Mouse (Mus musculus) liver, adult (tissue): ENCODE results near the gene Eif6.

Experiments
- GATA4 ChIP-seq: IDR thresholded peaks from 2 replicates; pipeline ENCODE4 v1.6.1; 2014; ENCODE audit warnings: mild to moderate bottlenecking, low read length; ENCODE audit not compliant: insufficient replicate concordance

Eif6 gene

GRCm38 (mm10) chr2:155806548-155806947 lies 20.2 kb downstream of the Eif6 start:
- no peak for TF ChIP-seq GATA4

- no peak for TF ChIP-seq GATA4
Observed at GRCm38 (mm10) chr2:155805925-155806255, 20.8 kb downstream of the Eif6 start.

GRCm38 (mm10) chr2:155805231-155805924 lies 21.3 kb downstream of the Eif6 start:
- TF ChIP-seq GATA4, result no peak

GRCm38 (mm10) chr2:155804053-155804452 lies 22.7 kb downstream of the Eif6 start:
- no peak for TF ChIP-seq GATA4

- TF ChIP-seq GATA4, result no peak
Observed at GRCm38 (mm10) chr2:155802761-155803160, 24.0 kb downstream of the Eif6 start.

GRCm38 (mm10) chr2:155798613-155799012 lies 28.1 kb downstream of the Eif6 start:
- no peak for TF ChIP-seq GATA4

GRCm38 (mm10) chr2:155794674-155795445 lies 31.9 kb downstream of the Eif6 start:
- no peak for TF ChIP-seq GATA4

- no peak for TF ChIP-seq GATA4
Observed at GRCm38 (mm10) chr2:155792899-155793298, 33.8 kb downstream of the Eif6 start.

GRCm38 (mm10) chr2:155787949-155788931 lies 38.5 kb downstream of the Eif6 start:
- no peak for TF ChIP-seq GATA4

GRCm38 (mm10) chr2:155786905-155787304 lies 39.8 kb downstream of the Eif6 start:
- TF ChIP-seq GATA4, result no peak

GRCm38 (mm10) chr2:155784534-155784933 lies 42.2 kb downstream of the Eif6 start:
- no peak for TF ChIP-seq GATA4

- no peak for TF ChIP-seq GATA4
Observed at GRCm38 (mm10) chr2:155779506-155779905, 47.2 kb downstream of the Eif6 start.

GRCm38 (mm10) chr2:155779066-155779465 lies 47.7 kb downstream of the Eif6 start:
- no peak for TF ChIP-seq GATA4

GRCm38 (mm10) chr2:155778004-155778403 lies 48.7 kb downstream of the Eif6 start:
- no peak for TF ChIP-seq GATA4

GRCm38 (mm10) chr2:155777688-155777985 lies 49.1 kb downstream of the Eif6 start:
- no peak for TF ChIP-seq GATA4
